Mouse (Mus musculus) lung, postnatal 25 days (tissue): Measurements from ENCODE around the gene Cep85l.

Source experiments
- DNase-seq: peaks from one replicate; pipeline ENCODE4 v3.0.0; 2022; ENCODE audit warnings: low spot score

Gene Cep85l

DNA sequence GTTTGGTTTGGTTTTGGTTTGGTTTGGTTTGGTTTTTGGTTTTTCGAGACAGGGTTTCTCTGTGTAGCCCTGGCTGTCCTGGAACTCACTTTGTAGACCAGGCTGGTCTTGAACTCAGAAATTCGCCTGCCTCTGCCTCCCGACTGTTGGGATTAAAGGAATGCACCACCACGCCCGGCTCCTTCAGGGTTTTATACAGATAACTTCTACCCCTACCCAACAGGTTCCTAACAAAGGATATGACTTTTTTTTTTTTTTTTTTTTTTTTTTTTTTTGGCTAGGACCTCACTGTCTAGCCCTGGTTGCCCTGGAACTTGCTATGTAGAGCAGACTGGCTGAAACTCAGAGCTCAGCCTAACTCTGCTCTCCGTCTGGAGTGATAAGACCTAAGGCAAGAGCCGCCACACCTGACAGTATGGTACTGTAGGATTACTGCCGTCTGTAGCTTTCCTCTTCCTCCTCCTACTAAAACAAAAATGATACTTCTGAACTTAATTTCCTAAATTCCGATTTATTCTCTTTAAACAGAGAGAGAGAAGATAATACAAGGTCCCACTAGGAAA lies 37.5 kb downstream of the Cep85l start:
- no peak for DNase-seq

DNA sequence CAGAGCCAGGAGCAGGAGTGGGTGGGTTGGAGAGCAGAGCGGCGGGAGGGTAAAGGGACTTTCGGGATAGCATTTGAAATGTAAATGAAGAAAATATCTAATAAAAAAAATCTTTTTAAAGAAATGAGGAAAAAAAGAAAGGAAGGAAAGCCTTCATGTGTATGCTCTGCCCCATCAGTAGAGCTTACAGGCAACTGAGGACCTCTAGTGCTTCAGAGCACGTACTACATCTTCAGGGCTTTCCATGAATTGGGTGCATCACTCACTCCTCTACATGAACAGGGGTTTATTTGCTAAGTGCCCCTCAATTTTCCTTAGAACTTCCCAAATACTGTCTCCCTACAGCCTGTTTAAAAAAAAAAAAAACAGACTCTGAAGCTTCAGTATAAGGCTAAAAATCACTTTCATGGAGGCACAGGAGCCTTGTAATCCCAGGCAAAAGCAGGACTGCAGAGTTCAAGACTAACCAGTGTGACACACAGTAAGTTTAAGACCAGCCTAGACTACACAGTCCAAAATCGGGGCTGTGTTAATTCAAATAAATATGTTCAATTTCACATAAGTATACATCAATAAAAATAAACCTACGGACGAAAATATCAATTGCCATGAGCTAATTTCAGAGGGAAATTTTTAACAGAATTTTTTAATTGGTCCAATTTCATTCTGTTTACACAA lies 38.3 kb downstream of the Cep85l start:
- DNase-seq, result no peak

DNA sequence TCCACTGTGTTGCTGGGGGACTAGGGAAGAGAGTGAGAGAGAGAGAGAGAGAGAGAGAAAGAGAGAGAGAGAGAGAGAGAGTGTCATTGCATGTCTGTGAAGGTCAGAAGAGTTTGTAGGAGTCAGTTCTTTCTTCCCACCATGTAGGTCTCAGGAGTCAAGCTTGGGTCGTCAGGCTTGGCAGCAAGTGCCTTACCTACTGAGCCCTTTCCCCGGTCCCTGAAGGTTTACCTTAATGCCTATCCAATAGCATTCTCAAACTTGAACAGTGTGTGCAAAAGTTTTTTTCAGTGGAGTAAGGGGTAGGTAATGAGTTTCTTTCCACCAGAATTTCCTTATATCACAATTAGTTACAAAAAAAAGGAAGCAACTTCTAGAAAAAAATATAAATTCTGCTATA lies 40.7 kb downstream of the Cep85l start:
- no peak for DNase-seq

DNA sequence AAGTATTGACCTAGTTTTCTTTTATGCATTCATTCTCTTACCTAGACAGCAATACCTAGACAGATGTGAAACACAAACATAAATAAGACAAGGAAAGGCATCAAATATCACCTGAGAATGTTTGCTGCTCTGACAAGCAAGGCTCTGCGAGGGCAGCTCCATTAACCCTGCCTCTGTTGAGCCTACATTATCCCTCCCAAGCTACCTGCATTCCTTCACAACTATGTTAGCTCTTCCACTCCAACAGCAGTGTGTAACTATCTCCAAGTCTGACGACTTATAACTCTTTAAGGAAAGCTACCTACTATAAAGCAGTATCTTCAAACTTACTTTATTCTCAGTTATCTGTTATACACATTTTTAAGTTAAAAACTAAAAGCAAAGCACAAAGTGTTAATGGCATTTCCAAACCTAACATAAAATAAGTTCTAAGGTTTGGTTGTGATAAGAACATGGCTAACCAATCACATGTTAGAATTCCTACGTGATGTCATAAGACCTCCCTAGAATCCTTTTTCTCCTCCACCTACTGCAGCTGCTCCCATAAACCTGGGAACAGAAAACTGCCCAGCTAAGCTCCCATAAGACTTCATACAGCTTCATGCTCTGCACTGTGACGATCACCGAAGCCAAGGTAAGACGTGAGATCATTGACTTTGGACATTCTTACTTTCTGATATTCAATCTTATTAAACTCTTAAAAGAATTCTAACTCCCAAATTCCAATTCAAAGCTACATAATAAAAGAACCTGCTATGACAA lies 42.4 kb downstream of the Cep85l start, which contains the start of gene Pln:
Gene Pln (plus strand): TSS at position 506 of the 762 bp plus-strand sequence.
- no peak for DNase-seq

DNA sequence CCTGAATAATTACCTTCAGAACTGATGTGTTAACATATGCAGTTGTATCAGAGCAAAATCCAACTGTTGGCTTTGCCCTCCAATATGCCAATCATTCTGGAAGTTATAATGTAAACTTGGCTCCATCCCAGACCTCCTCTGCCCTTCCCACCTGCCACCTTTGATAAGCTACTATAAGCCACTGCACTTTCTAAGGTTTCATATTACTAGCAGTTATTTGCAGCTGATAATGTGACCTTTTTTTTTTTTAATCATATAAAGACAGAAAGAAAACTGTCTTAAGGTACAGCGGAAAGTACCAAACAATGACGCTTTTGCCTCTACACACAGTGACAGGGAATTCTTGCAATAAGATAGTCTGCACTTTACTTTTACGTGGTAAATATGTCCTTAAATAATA lies 43.8 kb downstream of the Cep85l start:
- no peak for DNase-seq

DNA sequence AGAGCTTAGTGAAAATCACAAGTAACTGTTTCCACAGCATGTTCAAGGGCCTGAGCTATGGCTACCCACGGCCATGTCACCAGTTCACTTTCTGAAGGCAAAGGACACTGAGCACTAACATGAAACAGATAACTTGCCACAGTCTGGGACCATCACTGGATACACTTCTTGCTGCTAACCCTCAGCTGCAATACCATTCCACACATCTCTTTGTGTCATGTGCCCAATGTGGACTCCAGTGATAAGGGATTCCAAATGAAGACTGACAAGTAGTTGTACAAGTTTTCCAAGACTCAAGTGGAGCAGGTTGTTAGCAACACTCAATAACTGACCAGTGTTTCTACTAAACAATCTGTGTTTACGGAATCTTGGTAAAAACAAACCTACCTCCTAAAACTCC lies 44.5 kb downstream of the Cep85l start:
- no peak for DNase-seq

DNA sequence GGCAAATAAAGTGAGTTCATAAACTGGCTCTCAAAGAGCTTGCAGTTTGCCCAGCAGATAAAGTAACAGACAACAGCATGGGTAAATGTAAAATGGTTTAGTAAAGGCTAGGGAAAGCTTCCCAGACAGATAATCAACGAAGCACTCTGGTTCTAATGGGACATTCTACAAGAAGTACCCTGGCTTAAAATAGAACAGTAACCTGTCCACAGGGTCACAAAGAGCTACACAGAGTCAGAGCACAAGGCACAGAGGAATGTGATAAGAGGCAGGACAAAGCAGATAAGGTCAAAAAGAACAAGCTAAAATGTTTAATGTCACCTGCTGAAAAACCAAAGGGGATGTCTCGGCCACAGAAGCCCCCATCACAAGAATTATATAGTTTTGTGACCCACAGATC lies 47.0 kb downstream of the Cep85l start:
- no peak for DNase-seq

DNA sequence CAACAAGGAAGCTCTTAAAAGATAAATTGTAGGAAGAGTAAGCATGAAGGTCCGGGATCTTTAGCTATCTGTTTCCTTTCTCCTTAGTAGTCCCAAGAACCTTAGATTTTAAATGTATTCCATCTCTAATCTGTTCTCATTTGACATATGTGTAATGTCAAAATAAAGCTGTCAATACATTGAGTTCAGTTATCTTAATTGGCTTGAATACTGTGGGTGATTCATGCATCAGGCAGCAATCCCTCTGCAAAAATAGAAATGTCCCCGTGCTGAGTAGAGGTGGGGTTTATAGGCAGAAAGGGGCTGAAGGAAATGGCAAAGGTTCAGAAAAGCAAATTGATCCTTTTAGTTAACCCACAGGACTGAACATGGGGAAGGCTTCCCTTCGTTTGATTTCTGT lies 50.5 kb downstream of the Cep85l start:
- DNase-seq, result no peak

DNA sequence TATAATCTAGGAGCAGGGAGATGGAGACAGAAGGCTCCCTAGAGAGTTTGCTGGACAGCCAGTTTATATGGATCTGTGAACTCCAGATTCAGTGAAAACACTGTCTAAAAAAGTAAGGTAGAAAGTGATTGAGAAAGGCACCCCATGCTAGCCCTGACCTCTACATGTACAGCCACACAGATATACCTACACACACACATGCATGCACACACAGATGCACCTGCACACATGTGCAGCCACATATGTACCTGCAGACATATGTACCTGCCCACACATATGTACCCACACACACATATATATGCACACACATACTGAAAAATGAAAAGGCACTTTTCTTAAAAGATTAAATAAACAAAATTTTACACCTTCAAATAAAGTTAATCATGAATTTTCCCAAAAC lies 53.4 kb downstream of the Cep85l start:
- no peak for DNase-seq

DNA sequence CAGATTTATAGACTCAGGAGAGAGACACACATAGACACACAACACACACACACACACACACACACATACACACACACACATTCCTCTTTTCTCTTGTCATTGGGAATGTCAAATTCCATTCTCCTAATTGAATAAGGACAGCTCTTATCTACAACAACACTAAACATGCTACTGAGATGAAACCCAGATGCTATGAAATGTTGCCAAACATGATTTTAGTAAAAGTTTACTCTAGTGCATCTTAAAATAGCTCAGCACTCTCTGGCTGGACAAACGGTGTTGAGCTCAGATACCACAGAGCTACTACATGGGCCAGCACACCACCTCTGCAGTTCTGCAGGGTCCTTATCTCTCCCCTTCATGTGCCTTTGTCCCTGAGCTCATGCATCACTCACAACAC lies 55.1 kb downstream of the Cep85l start:
- DNase-seq, result peak; percentile 51

DNA sequence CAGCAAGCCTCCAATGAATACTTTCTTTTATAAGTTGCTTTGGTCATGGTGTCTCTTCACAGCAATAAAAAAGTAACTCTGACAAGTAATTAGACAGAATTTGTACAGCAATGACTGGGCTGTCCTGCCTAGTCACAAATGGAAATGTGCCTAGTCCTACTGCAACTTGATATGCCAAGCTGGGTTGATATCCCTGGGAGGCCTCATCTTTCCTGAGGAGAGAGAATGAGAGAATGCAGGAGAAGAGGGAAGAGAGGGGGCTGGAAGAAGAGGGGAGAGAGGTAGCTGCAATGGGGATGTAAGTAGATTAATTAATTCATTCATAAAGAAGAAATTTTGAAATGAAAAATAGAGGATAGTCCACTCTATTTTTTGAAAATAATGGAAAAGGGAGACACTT lies 56.4 kb downstream of the Cep85l start:
- DNase-seq, result no peak

DNA sequence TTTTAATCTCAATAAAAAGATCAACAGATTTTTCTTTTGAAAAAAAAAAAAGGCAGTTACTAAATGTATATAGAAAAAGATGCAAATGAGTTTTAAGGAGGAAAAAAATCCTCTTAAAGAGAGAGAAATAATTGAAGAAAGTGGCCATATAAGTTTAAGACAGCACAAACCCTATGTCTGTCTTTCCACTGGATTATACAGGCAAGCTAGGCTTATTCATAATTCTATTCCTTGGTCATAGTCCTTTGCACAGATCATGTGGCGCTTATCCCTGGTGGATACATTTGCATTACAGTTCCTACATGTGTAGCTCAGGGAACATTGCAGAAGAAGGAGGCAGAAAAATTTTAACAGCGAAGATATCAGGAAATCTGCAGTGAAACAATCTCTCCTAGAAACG lies 73.1 kb downstream of the Cep85l start:
- no peak for DNase-seq

DNA sequence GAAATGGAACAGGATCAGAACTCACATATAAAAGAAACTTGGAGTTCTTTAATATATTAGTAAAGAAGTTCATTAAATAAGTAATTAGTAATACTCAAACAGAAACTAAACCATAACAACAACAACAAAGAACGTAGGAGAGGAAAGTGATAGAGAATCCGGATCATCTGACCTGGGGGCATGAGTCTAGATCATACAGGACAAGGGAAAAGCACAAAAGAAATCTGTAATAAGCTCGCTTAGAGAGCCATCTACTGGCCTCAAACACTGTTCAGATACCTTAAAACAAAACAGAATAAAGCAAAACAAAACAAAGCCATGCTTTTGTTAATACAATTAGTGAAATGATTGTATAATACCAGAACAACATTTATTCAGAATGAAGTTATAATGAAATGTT lies 73.9 kb downstream of the Cep85l start:
- no peak for DNase-seq

DNA sequence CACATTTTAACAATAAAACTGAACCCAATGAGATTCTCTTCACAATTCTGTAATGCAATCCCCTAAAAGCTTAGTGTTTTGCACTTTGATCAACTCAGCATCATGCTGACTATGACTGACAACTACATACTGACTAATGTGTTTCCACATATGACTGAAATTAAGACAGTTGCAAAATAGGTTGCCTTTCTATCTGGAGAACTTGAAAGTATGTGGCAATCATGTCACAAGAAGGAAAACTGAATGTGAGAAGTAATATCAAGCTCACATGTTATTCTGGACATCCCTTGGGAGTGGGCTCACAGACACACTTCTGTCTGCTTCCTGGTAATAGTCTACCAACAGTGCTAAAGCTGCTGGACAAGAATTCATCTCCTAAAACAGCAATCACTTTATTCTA lies 94.6 kb downstream of the Cep85l start:
- no peak for DNase-seq

DNA sequence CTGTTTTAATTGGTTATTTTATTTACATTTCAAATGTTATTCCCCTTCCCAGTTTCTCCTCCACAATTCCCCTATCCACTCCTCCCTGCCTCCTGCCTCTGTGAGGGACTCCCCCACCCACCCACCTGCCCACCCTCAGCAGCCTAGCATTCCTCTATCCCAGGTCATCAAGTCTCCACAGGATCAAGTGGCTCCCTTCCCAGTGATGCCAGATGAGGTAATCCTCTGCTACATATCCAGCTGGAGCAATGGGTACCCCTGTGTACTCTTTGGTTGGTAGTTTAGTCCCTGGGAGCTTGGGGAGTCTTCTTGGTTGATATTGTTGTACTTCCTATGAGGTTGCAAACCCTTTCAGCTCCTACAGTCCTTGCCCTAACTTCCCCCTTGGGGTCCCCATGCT lies 107.5 kb downstream of the Cep85l start:
- no peak for DNase-seq

DNA sequence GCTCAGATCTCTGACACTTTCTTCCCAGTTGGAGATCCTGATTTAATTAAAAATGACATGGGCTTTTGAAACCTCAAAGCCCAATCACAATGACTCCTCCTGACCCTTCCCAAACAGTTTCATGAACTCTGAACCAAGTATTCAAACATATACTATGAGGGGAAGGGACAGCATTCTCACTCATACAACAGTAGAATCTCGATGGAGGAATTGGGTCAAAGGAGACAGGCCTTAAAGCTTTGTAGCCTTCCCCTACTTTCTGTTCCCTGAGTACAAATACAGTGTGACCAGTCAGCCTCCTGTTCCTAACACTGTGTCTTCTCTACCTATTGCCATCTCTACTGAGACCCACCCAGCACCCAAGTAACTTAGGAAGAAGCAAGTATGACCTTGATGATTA lies 117.7 kb downstream of the Cep85l start:
- no peak for DNase-seq

DNA sequence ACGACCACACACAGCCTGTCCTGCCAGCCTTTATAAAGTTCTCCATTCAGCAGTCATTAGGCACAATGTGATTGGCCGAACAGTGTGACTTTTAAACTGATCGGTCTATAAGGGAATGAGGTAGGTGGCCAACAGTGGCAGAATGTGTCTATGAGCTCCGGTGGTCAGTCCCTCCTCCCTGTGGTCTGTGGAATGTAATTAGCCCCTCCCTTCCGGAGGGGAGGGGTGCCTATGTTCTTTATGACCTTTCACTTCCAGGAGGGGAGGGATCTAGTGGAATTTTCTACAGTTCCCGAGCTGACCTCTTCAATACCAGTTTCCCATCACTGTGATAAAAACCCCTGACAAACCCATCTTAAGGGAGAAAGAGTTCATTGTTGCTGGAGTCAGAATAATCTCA lies 144.4 kb downstream of the Cep85l start:
- DNase-seq, result no peak

DNA sequence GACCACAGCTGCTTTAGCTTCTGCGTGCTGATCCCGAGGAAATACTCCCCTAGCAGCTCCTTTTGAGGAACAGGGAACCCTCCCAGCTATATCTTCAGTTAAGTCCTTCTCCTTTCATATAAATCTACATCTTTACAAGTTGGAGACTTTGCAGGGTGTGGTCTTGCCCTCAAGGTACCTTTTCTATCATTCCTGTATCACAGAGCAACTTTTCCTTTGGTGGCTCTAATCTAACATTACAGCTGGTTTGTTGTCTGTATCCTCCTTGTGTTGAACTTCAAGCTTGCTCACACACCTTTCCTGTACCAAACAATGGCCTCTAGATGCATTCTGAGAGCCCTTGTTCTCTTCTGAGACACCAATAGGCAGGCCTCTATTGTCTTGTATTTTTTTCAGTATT lies 145.1 kb downstream of the Cep85l start:
- DNase-seq, result no peak

DNA sequence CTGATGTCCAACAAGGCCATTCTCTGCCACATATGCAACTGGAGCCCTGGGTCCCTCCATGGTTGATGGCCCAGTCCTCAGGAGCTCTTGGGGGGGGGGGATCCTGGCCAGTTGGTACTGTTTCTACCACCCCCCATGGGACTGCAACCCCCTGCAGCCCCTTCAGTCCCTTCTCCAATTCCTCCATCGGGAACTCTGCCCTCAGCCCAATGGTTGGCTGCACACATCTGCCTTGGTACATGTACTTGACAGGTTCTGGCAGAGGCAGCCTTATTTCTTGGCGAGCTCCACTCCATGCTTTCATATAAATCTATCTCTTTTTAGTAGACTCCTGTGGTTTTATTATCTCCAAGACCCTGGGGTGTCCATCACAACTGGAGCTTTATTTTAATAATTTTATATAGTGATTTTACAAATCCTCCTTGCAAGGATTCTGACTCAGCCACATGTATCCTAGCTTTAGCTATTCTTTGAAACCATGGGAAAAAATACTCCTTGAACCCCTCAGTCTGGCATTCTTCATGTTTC lies 145.6 kb downstream of the Cep85l start:
- DNase-seq, result no peak

DNA sequence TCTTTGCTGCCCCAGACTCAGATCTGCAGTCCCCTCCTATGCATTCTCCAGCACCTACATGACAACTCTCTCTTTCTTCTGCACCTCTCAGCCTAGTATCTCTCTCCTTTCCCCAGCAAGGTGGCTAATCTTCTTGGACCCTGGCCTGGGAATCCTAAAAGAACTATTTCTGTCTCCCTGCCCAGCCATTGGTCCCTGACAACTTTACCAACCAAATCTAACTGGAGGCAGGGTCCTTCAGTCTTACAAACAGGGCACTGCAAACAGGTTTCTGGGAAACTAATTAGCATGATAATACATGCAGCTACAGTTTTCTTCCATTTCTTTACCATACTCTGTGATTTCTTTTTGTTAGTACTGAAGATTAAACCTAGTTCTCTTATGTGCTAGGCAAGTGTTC lies 148.9 kb downstream of the Cep85l start:
- DNase-seq, result no peak

DNA sequence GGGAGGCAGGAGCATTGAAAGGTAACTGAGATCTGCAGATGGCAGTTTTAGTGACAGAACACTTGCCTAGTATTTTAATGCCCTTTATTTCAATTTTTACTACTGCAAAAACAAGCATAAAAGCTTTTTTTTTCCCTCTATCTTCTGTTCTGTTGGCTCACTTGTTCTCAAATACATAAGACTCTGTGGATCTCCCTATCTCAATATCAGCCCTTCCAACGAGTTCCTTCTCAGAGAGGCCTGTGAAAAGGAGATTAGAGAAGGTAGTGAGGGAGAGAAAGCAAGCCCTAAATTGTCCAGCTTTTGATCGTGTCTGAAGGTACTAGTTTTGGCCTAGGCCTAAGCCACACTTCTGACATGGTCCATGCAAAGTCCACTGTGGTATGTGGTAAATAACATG lies 150.6 kb downstream of the Cep85l start:
- no peak for DNase-seq
